Mouse (Mus musculus) C2C12 (cell line): Measurements from ENCODE around the gene Cd276. TPM values are rescaled to one million over a fixed set of nuclear protein-coding genes. Genes with fewer than 3 reads are reported as not detected.

ENCODE experiments used
- H3K27me3 ChIP-seq: one replicate; pipeline ENCODE4 v1.6.1; 2011; ENCODE audit not compliant: control insufficient read depth, insufficient read depth, insufficient read length
- H3K36me3 ChIP-seq: one replicate; pipeline ENCODE4 v1.6.1; 2011; ENCODE audit not compliant: control insufficient read depth, insufficient read depth
- H3K4me3 ChIP-seq: one replicate; pipeline ENCODE4 v1.5.1; 2011; ENCODE audit warnings: mild to moderate bottlenecking, control low read depth; ENCODE audit not compliant: poor library complexity, insufficient read depth, severe bottlenecking
- H3K79me2 ChIP-seq: one replicate; pipeline ENCODE4 v1.6.1; 2011; ENCODE audit not compliant: control insufficient read depth, insufficient read depth
- H3K79me3 ChIP-seq: one replicate; pipeline ENCODE4 v1.6.1; 2011; ENCODE audit warnings: low read depth, control low read depth
- H3ac ChIP-seq: one replicate; pipeline ENCODE3; 2011; ENCODE audit warnings: low read depth; ENCODE audit not compliant: control insufficient read depth, insufficient read length
- CEBPB ChIP-seq: IDR thresholded peaks from one replicate; pipeline ENCODE4 v1.6.1; 2011; ENCODE audit warnings: low read depth, mild to moderate bottlenecking, control low read depth, moderate library complexity
- CTCF ChIP-seq: IDR thresholded peaks from one replicate; pipeline ENCODE4 v1.5.1; 2011; ENCODE audit not compliant: control insufficient read depth, insufficient read depth, insufficient read length
- FOSL1 ChIP-seq: IDR thresholded peaks from one replicate; pipeline ENCODE4 v1.8.0; 2011; ENCODE audit warnings: mild to moderate bottlenecking, low read length; ENCODE audit not compliant: poor library complexity, insufficient read depth, severe bottlenecking
- MAX ChIP-seq: IDR thresholded peaks from one replicate; pipeline ENCODE4 v1.6.1; 2011; ENCODE audit warnings: mild to moderate bottlenecking, control low read depth
- MYOD1 ChIP-seq: IDR thresholded peaks from one replicate; pipeline ENCODE4 v1.6.1; 2011; ENCODE audit warnings: low read depth; ENCODE audit not compliant: control insufficient read depth, insufficient read length
- MYOG ChIP-seq: IDR thresholded peaks from one replicate; pipeline ENCODE4 v1.6.1; 2011; ENCODE audit not compliant: control insufficient read depth, insufficient read length; ENCODE audit errors: extremely low read depth
- USF1 ChIP-seq: IDR thresholded peaks from one replicate; pipeline ENCODE4 v1.6.1; 2011; ENCODE audit warnings: low read depth, mild to moderate bottlenecking, control low read depth, moderate library complexity
- polyA plus RNA-seq: library from polyadenylated mRNA; unstranded; fragments of >200 nt; fragmentation: generic; extraction: Trizol; gene quantifications from one replicate; pipeline ENCODE4 v1.2.1, GENCODE M21; 2012; ENCODE audit warnings: missing spikeins

The Cd276 gene
- polyA plus RNA-seq, 1 experiment: 28.8 TPM

GRCm38 (mm10) chr9:58525108-58525507 lies 30.1 kb downstream of the Cd276 start:
- Histone ChIP-seq H3K27me3 (no peaks in the 10 kb centered on the region), H3K79me2 (no peaks in the 10 kb centered on the region), H3K36me3 (peaks cover 12% of the 10 kb centered on the region), H3ac (no peak overlapping the region), H3K79me3 (no peaks in the 10 kb centered on the region), H3K4me3 (no peak overlapping the region)
- TF ChIP-seq CEBPB: no peak

GRCm38 (mm10) chr9:58521883-58522423 lies 33.3 kb downstream of the Cd276 start:
- Histone ChIP-seq H3K4me3 (no peak overlapping the region), H3K27me3 (no peaks in the 10 kb centered on the region), H3K79me2 (no peaks in the 10 kb centered on the region), H3K79me3 (no peaks in the 10 kb centered on the region), H3ac (no peak overlapping the region), H3K36me3 (peaks cover 6% of the 10 kb centered on the region)
- TF ChIP-seq USF1: no peak
- no peak for TF ChIP-seq MAX
- no peak for TF ChIP-seq MYOD1

GRCm38 (mm10) chr9:58520816-58521581 lies 34.2 kb downstream of the Cd276 start:
- H3K79me3 ChIP-seq: no peaks in the 10 kb centered on the region

GRCm38 (mm10) chr9:58519953-58520352 lies 35.3 kb downstream of the Cd276 start:
- Histone ChIP-seq H3K27me3 (no peaks in the 10 kb centered on the region), H3K36me3 (peaks cover 4% of the 10 kb centered on the region), H3ac (no peak overlapping the region), H3K79me3 (no peaks in the 10 kb centered on the region), H3K4me3 (no peak overlapping the region), H3K79me2 (no peaks in the 10 kb centered on the region)
- TF ChIP-seq USF1: no peak
- no peak for TF ChIP-seq MYOG
- no peak for TF ChIP-seq MYOD1
- no peak for TF ChIP-seq CTCF
- TF ChIP-seq MAX: no peak
- no peak for TF ChIP-seq FOSL1
- TF ChIP-seq CEBPB: no peak

More at GRCm38 (mm10) chr9:58520816-58521581, 34.2 kb downstream of the Cd276 start:
- H3K27me3 ChIP-seq: no peaks in the 10 kb centered on the region
- H3K4me3 ChIP-seq: no peak overlapping the region
- no peaks in the 10 kb centered on the region for H3K79me2 ChIP-seq
- no peak overlapping the region for H3ac ChIP-seq
- peaks cover 6% of the 10 kb centered on the region for H3K36me3 ChIP-seq
- TF ChIP-seq CTCF (no peak), FOSL1 (no peak), MAX (no peak), USF1 (no peak), CEBPB (no peak), MYOG (no peak), MYOD1 (no peak)

GRCm38 (mm10) chr9:58517866-58518750 lies 37.1 kb downstream of the Cd276 start:
- no peaks in the 10 kb centered on the region for H3K36me3 ChIP-seq
- H3ac ChIP-seq: no peak overlapping the region
- H3K79me2 ChIP-seq: no peaks in the 10 kb centered on the region
- no peaks in the 10 kb centered on the region for H3K79me3 ChIP-seq
- TF ChIP-seq CEBPB (no peak), MYOD1 (no peak), MAX (no peak), USF1 (no peak), FOSL1 (no peak), CTCF (no peak), MYOG (no peak)
- H3K27me3 ChIP-seq: no peaks in the 10 kb centered on the region
- H3K4me3 ChIP-seq: no peak overlapping the region

- Histone ChIP-seq H3ac (no peak overlapping the region), H3K79me3 (no peaks in the 10 kb centered on the region), H3K36me3 (no peaks in the 10 kb centered on the region), H3K79me2 (no peaks in the 10 kb centered on the region), H3K27me3 (no peaks in the 10 kb centered on the region), H3K4me3 (no peak overlapping the region)
- TF ChIP-seq CEBPB (no peak), MYOG (no peak), MAX (no peak), CTCF (no peak), FOSL1 (no peak), MYOD1 (no peak), USF1 (no peak)
These were observed 38.8 kb downstream of the Cd276 start for GRCm38 (mm10) chr9:58516480-58516879.
